Mouse (Mus musculus): Measurements from ENCODE around the gene Man2a2. TPM values are rescaled to one million over a fixed set of nuclear protein-coding genes. Genes with fewer than 3 reads are reported as not detected.

Man2a2 gene
- total RNA-seq, 2 experiments from 2014 or later: 169 to 178 TPM

- Histone ChIP-seq H3K4me3 (no peak overlapping the region), H3K27ac (peak overlapping the region; percentile 81)
- DNase-seq (ENCODE audit: low spot score in 2 of 2): no peak
- no peak for TF ChIP-seq CTCF (conservative IDR thresholded peaks at IDR 0.05)
Observed at GRCm38 (mm10) chr7:80356351-80356750, 14.8 kb downstream of the Man2a2 start.

- Histone ChIP-seq H3K27ac (no peak overlapping the region), H3K4me3 (no peak overlapping the region)
- TF ChIP-seq CTCF (conservative IDR thresholded peaks at IDR 0.05): no peak
- DNase-seq (ENCODE audit: low spot score in 2 of 2): no peak
Observed at GRCm38 (mm10) chr7:80352920-80353319, 18.3 kb downstream of the Man2a2 start.

- no peak overlapping the region for H3K4me3 ChIP-seq
- no peak for TF ChIP-seq CTCF (conservative IDR thresholded peaks at IDR 0.05)
- no peak for DNase-seq (ENCODE audit: low spot score in 2 of 2)
- H3K27ac ChIP-seq: no peak overlapping the region
Observed at GRCm38 (mm10) chr7:80350808-80351207, 20.4 kb downstream of the Man2a2 start.

- TF ChIP-seq CTCF (conservative IDR thresholded peaks at IDR 0.05): no peak
- Histone ChIP-seq H3K4me3 (no peak overlapping the region), H3K27ac (peak overlapping the region; percentile 23; the same call in 1 of the 2 replicates)
- no peak for DNase-seq (ENCODE audit: low spot score in 2 of 2)
Observed at GRCm38 (mm10) chr7:80347670-80348586, 23.2 kb downstream of the Man2a2 start.

GRCm38 (mm10) chr7:80346830-80347229, 24.3 kb downstream of the Man2a2 start:
- no peak for TF ChIP-seq CTCF (conservative IDR thresholded peaks at IDR 0.05)
- no peak overlapping the region for H3K4me3 ChIP-seq
- no peak for DNase-seq (ENCODE audit: low spot score in 2 of 2)
- H3K27ac ChIP-seq: no peak overlapping the region

- Histone ChIP-seq H3K27ac (no peak overlapping the region), H3K4me3 (no peak overlapping the region)
- no peak for DNase-seq (ENCODE audit: low spot score in 2 of 2)
- no peak for TF ChIP-seq CTCF (conservative IDR thresholded peaks at IDR 0.05)
Observed at GRCm38 (mm10) chr7:80346173-80346572, 25.0 kb downstream of the Man2a2 start.

- H3K4me3 ChIP-seq: peak overlapping the region; percentile 66
- no peak for DNase-seq (ENCODE audit: low spot score in 2 of 2)
Observed at GRCm38 (mm10) chr7:80343270-80344018, 27.7 kb downstream of the Man2a2 start.

GRCm38 (mm10) chr7:80342858-80343257, 28.3 kb downstream of the Man2a2 start, which contains the start of gene Hddc3:
Gene Hddc3, plus strand, starts transcription at chr7:80343104.
- DNase-seq (ENCODE audit: low spot score in 2 of 2): peak; percentile 94 to 96

More at GRCm38 (mm10) chr7:80343270-80344018, 27.7 kb downstream of the Man2a2 start:
- H3K27ac ChIP-seq: peak overlapping the region; percentile 96
- 0 out of 2 replicates have a peak, but pooled peaks have one; percentile 2 for TF ChIP-seq CTCF (conservative IDR thresholded peaks at IDR 0.05)

GRCm38 (mm10) chr7:80341793-80342192, 29.4 kb downstream of the Man2a2 start:
- no peak for TF ChIP-seq CTCF (conservative IDR thresholded peaks at IDR 0.05)
- Histone ChIP-seq H3K27ac (no peak overlapping the region), H3K4me3 (no peak overlapping the region)
- no peak for DNase-seq (ENCODE audit: low spot score in 2 of 2)

More at GRCm38 (mm10) chr7:80342858-80343257, 28.3 kb downstream of the Man2a2 start, which contains the start of gene Hddc3:
- TF ChIP-seq CTCF (conservative IDR thresholded peaks at IDR 0.05): peak; percentile 89
- Histone ChIP-seq H3K4me3 (peak within 1 kb of the TSS; percentile 66), H3K27ac (peak within 1 kb of the TSS; percentile 96)

GRCm38 (mm10) chr7:80340793-80341192, 30.4 kb downstream of the Man2a2 start, which contains the start of gene Unc45a:
Gene Unc45a, minus strand, starts transcription at chr7:80341005.
- Histone ChIP-seq H3K4me3 (peak within 1 kb of the TSS; percentile 75), H3K27ac (peak within 1 kb of the TSS; percentile 91)
- DNase-seq (ENCODE audit: low spot score in 2 of 2): peak in 1 of 2 experiments; percentile 52
- TF ChIP-seq CTCF (conservative IDR thresholded peaks at IDR 0.05): peak; percentile 72

GRCm38 (mm10) chr7:80339793-80340628, 31.2 kb downstream of the Man2a2 start:
- Histone ChIP-seq H3K4me3 (peak overlapping the region; percentile 75), H3K27ac (peak overlapping the region; percentile 91)
- DNase-seq (ENCODE audit: low spot score in 2 of 2): peak; percentile 97 to 99
- TF ChIP-seq CTCF (conservative IDR thresholded peaks at IDR 0.05): peak; percentile 92; the same call in 1 of the 2 replicates

- no peak for DNase-seq (ENCODE audit: low spot score in 2 of 2)
- Histone ChIP-seq H3K27ac (peak overlapping the region; percentile 91), H3K4me3 (peak overlapping the region; percentile 75)
- TF ChIP-seq CTCF (conservative IDR thresholded peaks at IDR 0.05): no peak
Observed at GRCm38 (mm10) chr7:80339371-80339770, 31.8 kb downstream of the Man2a2 start.

Data from layer of hippocampus, adult 2 months (tissue).